Mouse (Mus musculus): Measurements from ENCODE around the gene Sh3rf1. TPM values are rescaled to one million over a fixed set of nuclear protein-coding genes. Genes with fewer than 3 reads are reported as not detected.

The Sh3rf1 gene
- polyA plus RNA-seq (2015; fragmentation: Nextera tagmentation; extraction: Ambion mirVana): 12.2 and 13.0 TPM in 2 replicates

- ATAC-seq (ENCODE audit: insufficient number of reproducible peaks, low FRiP score, low TSS enrichment, low read depth): peak; percentile 95
- Histone ChIP-seq H3K27me3 (no peaks in the 10 kb centered on the region), H3K9ac (peak within 1 kb of the TSS; percentile 62), H3K4me2 (replicated peaks) (peak within 1 kb of the TSS; percentile 89), H3K4me1 (peaks cover 36% of the 10 kb centered on the region), H3K27ac (replicated peaks) (peak within 1 kb of the TSS; percentile 86), H3K4me3 (replicated peaks) (peak within 1 kb of the TSS; percentile 75), H3K9me3 (replicated peaks) (no peaks in the 10 kb centered on the region), H3K36me3 (no peaks in the 10 kb centered on the region)
- WGBS: under 1% methylated on average over 64 of the region's 84 CpGs
Observed at GRCm38 (mm10) chr8:61223729-61224379, at the start of gene Sh3rf1. Sh3rf1 (plus strand) TSS chr8:61223872.

- H3K4me2 ChIP-seq (replicated peaks): no peak overlapping the region
Observed at GRCm38 (mm10) chr8:61173921-61174492, 49.7 kb upstream of the Sh3rf1 start.

GRCm38 (mm10) chr8:61175876-61176275, 47.8 kb upstream of the Sh3rf1 start:
- WGBS: 88% methylated on average over 2 of the region's 2 CpGs
- ATAC-seq (ENCODE audit: insufficient number of reproducible peaks, low FRiP score, low TSS enrichment, low read depth): no peak

More at GRCm38 (mm10) chr8:61173921-61174492, 49.7 kb upstream of the Sh3rf1 start:
- H3K9ac ChIP-seq: no peak overlapping the region
- H3K9me3 ChIP-seq (replicated peaks): no peaks in the 10 kb centered on the region
- ATAC-seq (ENCODE audit: insufficient number of reproducible peaks, low FRiP score, low TSS enrichment, low read depth): no peak
- no peak overlapping the region for H3K27ac ChIP-seq (replicated peaks)
- no peak overlapping the region for H3K4me3 ChIP-seq (replicated peaks)
- whole genome bisulfite sequencing: 63% methylated on average over 7 of the region's 7 CpGs
- no peaks in the 10 kb centered on the region for H3K27me3 ChIP-seq
- no peaks in the 10 kb centered on the region for H3K4me1 ChIP-seq
- no peaks in the 10 kb centered on the region for H3K36me3 ChIP-seq

GRCm38 (mm10) chr8:61177680-61178593, 45.7 kb upstream of the Sh3rf1 start:
- 71% methylated on average over 12 of the region's 12 CpGs for WGBS

More at GRCm38 (mm10) chr8:61175876-61176275, 47.8 kb upstream of the Sh3rf1 start:
- Histone ChIP-seq H3K27me3 (no peaks in the 10 kb centered on the region), H3K4me3 (replicated peaks) (no peak overlapping the region), H3K36me3 (no peaks in the 10 kb centered on the region), H3K4me2 (replicated peaks) (no peak overlapping the region), H3K9me3 (replicated peaks) (no peaks in the 10 kb centered on the region), H3K27ac (replicated peaks) (no peak overlapping the region), H3K4me1 (no peaks in the 10 kb centered on the region), H3K9ac (no peak overlapping the region)

GRCm38 (mm10) chr8:61178594-61179140, 45.0 kb upstream of the Sh3rf1 start:
- no peak overlapping the region for H3K27ac ChIP-seq (replicated peaks)

More at GRCm38 (mm10) chr8:61177680-61178593, 45.7 kb upstream of the Sh3rf1 start:
- Histone ChIP-seq H3K4me1 (no peaks in the 10 kb centered on the region), H3K27me3 (no peaks in the 10 kb centered on the region), H3K9ac (no peak overlapping the region), H3K27ac (replicated peaks) (no peak overlapping the region), H3K9me3 (replicated peaks) (no peaks in the 10 kb centered on the region), H3K4me3 (replicated peaks) (no peak overlapping the region), H3K4me2 (replicated peaks) (no peak overlapping the region), H3K36me3 (no peaks in the 10 kb centered on the region)
- no peak for ATAC-seq (ENCODE audit: insufficient number of reproducible peaks, low FRiP score, low TSS enrichment, low read depth)

GRCm38 (mm10) chr8:61181592-61181991, 42.1 kb upstream of the Sh3rf1 start:
- Histone ChIP-seq H3K27me3 (no peaks in the 10 kb centered on the region), H3K36me3 (no peaks in the 10 kb centered on the region), H3K9me3 (replicated peaks) (no peaks in the 10 kb centered on the region), H3K9ac (no peak overlapping the region), H3K4me3 (replicated peaks) (no peak overlapping the region), H3K27ac (replicated peaks) (no peak overlapping the region), H3K4me1 (no peaks in the 10 kb centered on the region), H3K4me2 (replicated peaks) (no peak overlapping the region)
- 89% methylated on average over 2 of the region's 2 CpGs for WGBS
- ATAC-seq (ENCODE audit: insufficient number of reproducible peaks, low FRiP score, low TSS enrichment, low read depth): no peak

More at GRCm38 (mm10) chr8:61178594-61179140, 45.0 kb upstream of the Sh3rf1 start:
- H3K36me3 ChIP-seq: no peaks in the 10 kb centered on the region
- H3K4me2 ChIP-seq (replicated peaks): no peak overlapping the region
- H3K9me3 ChIP-seq (replicated peaks): no peaks in the 10 kb centered on the region
- H3K4me3 ChIP-seq (replicated peaks): no peak overlapping the region
- no peak for ATAC-seq (ENCODE audit: insufficient number of reproducible peaks, low FRiP score, low TSS enrichment, low read depth)
- 75% methylated on average over 11 of the region's 11 CpGs for WGBS
- no peaks in the 10 kb centered on the region for H3K27me3 ChIP-seq
- H3K9ac ChIP-seq: no peak overlapping the region
- H3K4me1 ChIP-seq: no peaks in the 10 kb centered on the region

- ATAC-seq (ENCODE audit: insufficient number of reproducible peaks, low FRiP score, low TSS enrichment, low read depth): no peak
- no peaks in the 10 kb centered on the region for H3K4me1 ChIP-seq
- no peak overlapping the region for H3K4me2 ChIP-seq (replicated peaks)
- H3K9ac ChIP-seq: no peak overlapping the region
- H3K36me3 ChIP-seq: no peaks in the 10 kb centered on the region
- H3K4me3 ChIP-seq (replicated peaks): no peak overlapping the region
- no peaks in the 10 kb centered on the region for H3K9me3 ChIP-seq (replicated peaks)
- no peaks in the 10 kb centered on the region for H3K27me3 ChIP-seq
- 82% methylated on average over 4 of the region's 4 CpGs for WGBS
- H3K27ac ChIP-seq (replicated peaks): no peak overlapping the region
Observed at GRCm38 (mm10) chr8:61182020-61182419, 41.7 kb upstream of the Sh3rf1 start.

GRCm38 (mm10) chr8:61185274-61186198, 38.1 kb upstream of the Sh3rf1 start:
- Histone ChIP-seq H3K4me3 (replicated peaks) (no peak overlapping the region), H3K27ac (replicated peaks) (no peak overlapping the region), H3K27me3 (no peaks in the 10 kb centered on the region), H3K9me3 (replicated peaks) (no peaks in the 10 kb centered on the region), H3K4me1 (no peaks in the 10 kb centered on the region), H3K36me3 (no peaks in the 10 kb centered on the region), H3K9ac (no peak overlapping the region), H3K4me2 (replicated peaks) (no peak overlapping the region)
- ATAC-seq (ENCODE audit: insufficient number of reproducible peaks, low FRiP score, low TSS enrichment, low read depth): no peak
- WGBS: 69% methylated on average over 5 of the region's 5 CpGs

GRCm38 (mm10) chr8:61194306-61194925, 29.3 kb upstream of the Sh3rf1 start:
- H3K27me3 ChIP-seq: no peaks in the 10 kb centered on the region
- H3K4me1 ChIP-seq: no peaks in the 10 kb centered on the region
- H3K4me3 ChIP-seq (replicated peaks): no peak overlapping the region
- no peak overlapping the region for H3K4me2 ChIP-seq (replicated peaks)
- no peaks in the 10 kb centered on the region for H3K36me3 ChIP-seq
- no peak overlapping the region for H3K27ac ChIP-seq (replicated peaks)
- 73% methylated on average over 5 of the region's 5 CpGs for WGBS
- H3K9ac ChIP-seq: no peak overlapping the region
- H3K9me3 ChIP-seq (replicated peaks): no peaks in the 10 kb centered on the region
- no peak for ATAC-seq (ENCODE audit: insufficient number of reproducible peaks, low FRiP score, low TSS enrichment, low read depth)
